Mouse (Mus musculus) intestine, embryonic 15.5 days (tissue): ENCODE measurements around the gene Prrt1. TPM values are rescaled to one million over a fixed set of nuclear protein-coding genes. Genes with fewer than 3 reads are reported as not detected.

Experiments used
- polyA plus RNA-seq: library from polyadenylated mRNA; unstranded; fragments of >200 nt; fragmentation: Nextera tagmentation; extraction: Ambion mirVana; gene quantifications from 2 replicates; pipeline ENCODE4 v1.2.1, GENCODE M21; 2015

The Prrt1 gene
- polyA plus RNA-seq, 1 experiment from 2014 or later, result 0.49 TPM

Other genes with a start within 250 kb of the Prrt1 start
- gene BC051142, start 230.7 kb upstream of the Prrt1 start, polyA plus RNA-seq, result 0.34 and 0.59 TPM in 2 replicates
- 12.7 and 13.6 TPM in 2 replicates for gene Btnl4, start 152.2 kb upstream of the Prrt1 start, polyA plus RNA-seq
- gene Btnl6, start 112.2 kb upstream of the Prrt1 start, polyA plus RNA-seq, result 13.1 and 15.2 TPM in 2 replicates
- 2.9 and 5.8 TPM in 2 replicates for gene Notch4, start 65.3 kb upstream of the Prrt1 start, polyA plus RNA-seq
- gene Gpsm3, start 39.7 kb upstream of the Prrt1 start, polyA plus RNA-seq, result 10.1 TPM in 2 replicates
- 8.0 and 8.8 TPM in 2 replicates for gene Pbx2, start 38.3 kb upstream of the Prrt1 start, polyA plus RNA-seq
- gene Ager, start 31.7 kb upstream of the Prrt1 start, polyA plus RNA-seq, result 2.7 and 3.0 TPM in 2 replicates
- 165 and 174 TPM in 2 replicates for gene Rnf5, start 25.8 kb upstream of the Prrt1 start, polyA plus RNA-seq
- gene Agpat1, start 25.3 kb upstream of the Prrt1 start, polyA plus RNA-seq, result 51.2 and 60.8 TPM in 2 replicates
- 3.0 and 3.4 TPM in 2 replicates for gene Egfl8, start 13.6 kb upstream of the Prrt1 start, polyA plus RNA-seq
- 27.8 and 29.6 TPM in 2 replicates for gene Ppt2, start 1.0 kb upstream of the Prrt1 start, polyA plus RNA-seq
- 12.1 and 13.7 TPM in 2 replicates for gene Fkbpl, start 15.2 kb downstream of the Prrt1 start, polyA plus RNA-seq
- gene Atf6b, start 17.6 kb downstream of the Prrt1 start, polyA plus RNA-seq, result 67.5 and 68.2 TPM in 2 replicates
- gene Tnxb, start 41.0 kb downstream of the Prrt1 start, polyA plus RNA-seq, result 1.1 and 1.3 TPM in 2 replicates
- 0.33 and 1.4 TPM in 2 replicates for gene C4b, start 114.3 kb downstream of the Prrt1 start, polyA plus RNA-seq
- gene Cyp21a1, start 175.0 kb downstream of the Prrt1 start, polyA plus RNA-seq, result 0.38 and 18.1 TPM in 2 replicates
- 25.1 and 30.3 TPM in 2 replicates for gene Stk19, start 207.4 kb downstream of the Prrt1 start, polyA plus RNA-seq
- 51.8 and 58.6 TPM in 2 replicates for gene Dxo, start 207.5 kb downstream of the Prrt1 start, polyA plus RNA-seq
- 39.9 and 42.5 TPM in 2 replicates for gene Skiv2l, start 220.7 kb downstream of the Prrt1 start, polyA plus RNA-seq
- 98.4 and 106 TPM in 2 replicates for gene Nelfe, start 220.9 kb downstream of the Prrt1 start, polyA plus RNA-seq
- 52.1 and 63.5 TPM in 2 replicates for gene Cfb, start 233.0 kb downstream of the Prrt1 start, polyA plus RNA-seq
- gene Zbtb12, start 249.9 kb downstream of the Prrt1 start, polyA plus RNA-seq, result 2.5 and 2.8 TPM in 2 replicates